Mouse (Mus musculus) lung, adult 2 months (tissue): ENCODE measurements around the gene Ptgir. TPM values are rescaled to one million over a fixed set of nuclear protein-coding genes. Genes with fewer than 3 reads are reported as not detected.

Experiments
- DNase-seq: peaks from one replicate; pipeline ENCODE4 v3.0.0; 2022
- H3K4me1 ChIP-seq: fragments of 200-500 bp; 2 replicates; pipeline ENCODE4 v1.6.1; 2011; ENCODE audit warnings: low read length; ENCODE audit not compliant: control insufficient read depth, insufficient read depth
- H3K4me3 ChIP-seq: fragments of 200-500 bp; replicated peaks from 2 replicates; pipeline ENCODE3; 2011; ENCODE audit warnings: low read depth, mild to moderate bottlenecking, control low read depth, low read length; ENCODE audit errors: extremely low read depth
- CTCF ChIP-seq: fragments of 200-500 bp; IDR thresholded peaks from 2 replicates; pipeline ENCODE4 v1.5.1; 2011; ENCODE audit warnings: mild to moderate bottlenecking, low read length, control low read depth; ENCODE audit not compliant: insufficient read depth
- POLR2A ChIP-seq: fragments of 200-500 bp; IDR thresholded peaks from 2 replicates; pipeline ENCODE4 v1.6.1; 2011; ENCODE audit warnings: low read depth, mild to moderate bottlenecking, control low read depth, low read length, borderline replicate concordance; ENCODE audit errors: extremely low read depth
- WGBS: fragments of 180-500 bp; shearing (Covaris S2); methylation state at CpG from one replicate; pipeline ENCODE4 v1.1.7; 2018; 5-methylcytosine and 5-hydroxymethylcytosine counted together
- polyA plus RNA-seq: library from polyadenylated mRNA; depleted of rRNA; stranded (reverse); fragments of >200 nt; gene quantifications from 2 replicates; pipeline ENCODE4 v1.2.3, GENCODE M21; 2012; rRNA removed

Gene Ptgir
- polyA plus RNA-seq, 1 experiment = 10.4 TPM

GRCm38 (mm10) chr7:16956410-16957265, 50.3 kb downstream of the Ptgir start:
- 73% methylated on average over 15 of the region's 15 CpGs for WGBS
- H3K4me1 ChIP-seq = no peaks in the 10 kb centered on the region

GRCm38 (mm10) chr7:16959539-16960187, 53.4 kb downstream of the Ptgir start, which contains the start of gene Pnmal1:
Gene Pnmal1 (plus strand): TSS chr7:16959679.
- Histone ChIP-seq H3K4me1 (no peaks in the 10 kb centered on the region), H3K4me3 (no peak within 1 kb of the TSS)
- TF ChIP-seq POLR2A = no peak
- TF ChIP-seq CTCF = no peak
- DNase-seq = no peak
- WGBS = 29% methylated on average over 17 of the region's 17 CpGs

More at GRCm38 (mm10) chr7:16956410-16957265, 50.3 kb downstream of the Ptgir start:
- DNase-seq = no peak
- no peak overlapping the region for H3K4me3 ChIP-seq
- TF ChIP-seq POLR2A (no peak), CTCF (no peak)

Other genes starting within 250 kb of the Ptgir start
- not detected in 2 replicates for gene Ceacam15, start 230.8 kb upstream of the Ptgir start, polyA plus RNA-seq
- not detected in 2 replicates for gene Ceacam9, start 184.6 kb upstream of the Ptgir start, polyA plus RNA-seq
- 206 and 228 TPM in 2 replicates for gene Ap2s1, start 168.1 kb upstream of the Ptgir start, polyA plus RNA-seq
- 190 and 201 TPM in 2 replicates for gene Slc1a5, start 125.2 kb upstream of the Ptgir start, polyA plus RNA-seq
- gene Strn4, start 90.6 kb upstream of the Ptgir start, polyA plus RNA-seq = 164 and 180 TPM in 2 replicates
- 41.7 and 42.0 TPM in 2 replicates for gene Fkrp, start 89.8 kb upstream of the Ptgir start, polyA plus RNA-seq
- gene Prkd2, start 63.6 kb upstream of the Ptgir start, polyA plus RNA-seq = 97.2 and 121 TPM in 2 replicates
- gene Dact3, start 31.2 kb upstream of the Ptgir start, polyA plus RNA-seq = 31.7 and 41.1 TPM in 2 replicates
- gene Gng8, start 14.7 kb upstream of the Ptgir start, polyA plus RNA-seq = 12.5 and 27.7 TPM in 2 replicates
- 279 and 310 TPM in 2 replicates for gene Calm3, start 17.6 kb downstream of the Ptgir start, polyA plus RNA-seq
- gene Pnmal2, start 38.2 kb downstream of the Ptgir start, polyA plus RNA-seq = 2.0 and 3.2 TPM in 2 replicates
- gene Pnmal1, start 53.2 kb downstream of the Ptgir start, polyA plus RNA-seq = not detected in 2 replicates
- 0.03 and 0.04 TPM in 2 replicates for gene Gm42372, start 76.6 kb downstream of the Ptgir start, polyA plus RNA-seq
- gene Ccdc8, start 86.2 kb downstream of the Ptgir start, polyA plus RNA-seq = 4.1 and 5.2 TPM in 2 replicates
- gene Ppp5c, start 121.4 kb downstream of the Ptgir start, polyA plus RNA-seq = 141 and 153 TPM in 2 replicates
- 1.7 and 5.5 TPM in 2 replicates for gene Hif3a, start 155.9 kb downstream of the Ptgir start, polyA plus RNA-seq
- 0.09 TPM in 1 of 2 replicates, not detected in the other for gene Psg16, start 167.6 kb downstream of the Ptgir start, polyA plus RNA-seq
- gene Ceacam3, start 243.8 kb downstream of the Ptgir start, polyA plus RNA-seq = not detected in 2 replicates